Mouse (Mus musculus) stomach, postnatal 0 days (tissue): ENCODE measurements around the gene Hoxa3. TPM values are rescaled to one million over a fixed set of nuclear protein-coding genes. Genes with fewer than 3 reads are reported as not detected.

ENCODE experiments used
- ATAC-seq: fragments of 200-750 bp; cut with Nextera tagmentation; 2 replicates; pipeline ENCODE4 v1.8.0; 2017; ENCODE audit not compliant: low FRiP score, low TSS enrichment
- DNase-seq: peaks from one replicate; pipeline ENCODE4 v3.0.0-alpha.2; 2016; ENCODE audit warnings: low spot score
- H3K27ac ChIP-seq: fragments of 300-500 bp; sonication (generic); replicated peaks from 2 replicates; pipeline ENCODE4 v1.5.1; 2014; ENCODE audit warnings: mild to moderate bottlenecking, control low read depth
- H3K27me3 ChIP-seq: fragments of 300-500 bp; sonication (generic); 2 replicates; pipeline ENCODE4 v1.6.1; 2014; ENCODE audit warnings: low read length; ENCODE audit not compliant: control insufficient read depth, insufficient read depth
- H3K36me3 ChIP-seq: fragments of 300-500 bp; sonication (generic); 2 replicates; pipeline ENCODE4 v1.6.1; 2014; ENCODE audit warnings: low read length, mixed read lengths; ENCODE audit not compliant: control insufficient read depth, insufficient read depth
- H3K4me1 ChIP-seq: fragments of 300-500 bp; sonication (generic); replicated peaks from 2 replicates; pipeline ENCODE4 v1.6.1; 2014; ENCODE audit warnings: antibody characterized with exemption; ENCODE audit not compliant: control insufficient read depth, insufficient read depth
- H3K4me2 ChIP-seq: fragments of 300-500 bp; sonication (generic); replicated peaks from 2 replicates; pipeline ENCODE4 v1.6.1; 2014; ENCODE audit warnings: low read depth, mild to moderate bottlenecking, control low read depth, moderate library complexity
- H3K4me3 ChIP-seq: fragments of 300-500 bp; sonication (generic); 2 replicates; pipeline ENCODE4 v1.5.1; 2014; ENCODE audit warnings: low read depth, low read length, control low read depth
- H3K9ac ChIP-seq: fragments of 300-500 bp; sonication (generic); 2 replicates; pipeline ENCODE4 v1.6.1; 2014; ENCODE audit warnings: mild to moderate bottlenecking, low read length, control low read depth, mixed read lengths
- H3K9me3 ChIP-seq: fragments of 300-500 bp; sonication (generic); 2 replicates; pipeline ENCODE4 v1.6.1; 2016; ENCODE audit warnings: low read length; ENCODE audit not compliant: control insufficient read depth
- CTCF ChIP-seq: IDR thresholded peaks from 2 replicates; pipeline ENCODE4 v1.5.1; 2016; ENCODE audit warnings: antibody characterized with exemption, low read depth, mild to moderate bottlenecking, moderate library complexity
- EP300 ChIP-seq: optimal IDR thresholded peaks from 2 replicates; pipeline ENCODE3; 2016; ENCODE audit warnings: antibody characterized with exemption
- WGBS: fragments of 180-500 bp; shearing (Covaris S2); extraction: QIAGEN DNeasy Blood & Tissue Kit; methylation state at CpG from one replicate; pipeline ENCODE4 v1.1.7; 2014; 5-methylcytosine and 5-hydroxymethylcytosine counted together
- polyA plus RNA-seq: library from polyadenylated mRNA; unstranded; fragments of >200 nt; fragmentation: Nextera tagmentation; extraction: Ambion mirVana; gene quantifications from 2 replicates; pipeline ENCODE4 v1.2.1, GENCODE M21; 2015

Gene Hoxa3
- polyA plus RNA-seq, 1 experiment from 2014 or later: 2.8 TPM

- Histone ChIP-seq H3K4me3 (peak overlapping the region; percentile 29), H3K27me3 (peaks cover 5% of the 10 kb centered on the region; the same call in 1 of the 2 replicates), H3K27ac (peak overlapping the region; percentile 66), H3K9me3 (no peaks in the 10 kb centered on the region), H3K36me3 (no peaks in the 10 kb centered on the region), H3K4me2 (peak overlapping the region; percentile 76), H3K4me1 (no peaks in the 10 kb centered on the region), H3K9ac (peak overlapping the region; percentile 61)
- TF ChIP-seq EP300: no peak
- no peak for TF ChIP-seq CTCF
- ATAC-seq (no peak), DNase-seq (no peak)
- 17% methylated on average over 14 of the region's 14 CpGs for WGBS
These were observed 7.9 kb downstream of the Hoxa3 start for GRCm38 (mm10) chr6:52205221-52205620.

- Histone ChIP-seq H3K9me3 (no peaks in the 10 kb centered on the region), H3K4me1 (no peaks in the 10 kb centered on the region), H3K4me3 (peak within 1 kb of the TSS; percentile 73), H3K27ac (peak within 1 kb of the TSS; percentile 86), H3K9ac (peak within 1 kb of the TSS; percentile 92), H3K36me3 (no peaks in the 10 kb centered on the region), H3K27me3 (peaks cover 5% of the 10 kb centered on the region; the same call in 1 of the 2 replicates), H3K4me2 (peak within 1 kb of the TSS; percentile 76)
- WGBS: under 1% methylated on average over 62 of the region's 65 CpGs
- no peak for TF ChIP-seq EP300
- TF ChIP-seq CTCF: peak; percentile 92
- ATAC-seq: peak; percentile 88
- peak; percentile 81 for DNase-seq
These were observed 8.9 kb downstream of the Hoxa3 start, which contains the start of gene Hoxa5 for GRCm38 (mm10) chr6:52204050-52204752. Gene Hoxa5, minus strand, starts transcription at chr6:52204587.

GRCm38 (mm10) chr6:52203371-52204049, 9.6 kb downstream of the Hoxa3 start:
- Histone ChIP-seq H3K4me3 (peak overlapping the region; percentile 73), H3K9ac (peak overlapping the region; percentile 92), H3K9me3 (no peaks in the 10 kb centered on the region), H3K4me2 (peak overlapping the region; percentile 76), H3K27me3 (peaks cover 5% of the 10 kb centered on the region; the same call in 1 of the 2 replicates), H3K36me3 (no peaks in the 10 kb centered on the region), H3K27ac (peak overlapping the region; percentile 86), H3K4me1 (no peaks in the 10 kb centered on the region)
- WGBS: 1% methylated on average over 42 of the region's 46 CpGs
- peak; percentile 30 for DNase-seq
- peak; percentile 33 for ATAC-seq
- TF ChIP-seq CTCF: no peak

GRCm38 (mm10) chr6:52203121-52203370, 10.1 kb downstream of the Hoxa3 start:
- Histone ChIP-seq H3K4me1 (no peaks in the 10 kb centered on the region), H3K4me3 (peak overlapping the region; percentile 73), H3K9me3 (no peaks in the 10 kb centered on the region), H3K36me3 (no peaks in the 10 kb centered on the region), H3K27me3 (peaks cover 2% of the 10 kb centered on the region; the same call in 1 of the 2 replicates), H3K4me2 (peak overlapping the region; percentile 76), H3K9ac (peak overlapping the region; percentile 92), H3K27ac (peak overlapping the region; percentile 86)
- 21% methylated on average over 10 of the region's 10 CpGs for WGBS
- DNase-seq (peak; percentile 19), ATAC-seq (no peak)
- TF ChIP-seq EP300 (no peak), CTCF (no peak)

GRCm38 (mm10) chr6:52202362-52203120, 10.6 kb downstream of the Hoxa3 start:
- peak overlapping the region; percentile 86 for H3K27ac ChIP-seq
- no peaks in the 10 kb centered on the region for H3K36me3 ChIP-seq
- TF ChIP-seq CTCF (no peak), EP300 (no peak)
- H3K27me3 ChIP-seq: peaks cover 2% of the 10 kb centered on the region; the same call in 1 of the 2 replicates
- no peaks in the 10 kb centered on the region for H3K4me1 ChIP-seq
- H3K4me2 ChIP-seq: peak overlapping the region; percentile 76
- H3K9ac ChIP-seq: peak overlapping the region; percentile 92
- WGBS: 27% methylated on average over 22 of the region's 22 CpGs
- H3K4me3 ChIP-seq: peak overlapping the region; percentile 73
- no peak for DNase-seq
- no peaks in the 10 kb centered on the region for H3K9me3 ChIP-seq
- no peak for ATAC-seq
